Mouse (Mus musculus): Measurements from ENCODE around the gene Chuk.

DNA sequence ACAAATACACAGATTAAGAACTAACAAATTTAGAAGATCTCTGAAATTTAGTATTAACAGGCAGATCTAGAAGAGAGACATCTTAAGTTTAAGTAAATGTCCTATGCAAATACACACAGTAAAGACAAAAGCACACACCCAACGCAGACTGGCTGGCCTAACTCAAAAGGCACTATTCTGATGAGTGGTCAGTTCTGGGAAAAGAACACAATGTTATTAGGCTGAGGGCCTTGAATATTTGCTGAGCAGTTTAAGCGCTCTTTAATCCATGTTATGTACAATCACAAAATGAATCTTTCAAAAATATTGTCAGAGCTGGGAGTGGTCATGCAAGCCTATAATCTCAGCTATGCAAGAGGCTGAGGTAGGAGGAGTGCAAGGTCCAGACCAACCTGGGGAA lies 42.5 kb downstream of the Chuk start:
- TF ChIP-seq CTCF (IDR thresholded peaks at IDR 0.05; ENCODE audit: low read depth, low read length) (no peak), POLR2A (IDR thresholded peaks at IDR 0.05; ENCODE audit: borderline replicate concordance, low read depth, low read length) (no peak)
